Mouse (Mus musculus): ENCODE measurements around the gene Cpsf4.

DNA sequence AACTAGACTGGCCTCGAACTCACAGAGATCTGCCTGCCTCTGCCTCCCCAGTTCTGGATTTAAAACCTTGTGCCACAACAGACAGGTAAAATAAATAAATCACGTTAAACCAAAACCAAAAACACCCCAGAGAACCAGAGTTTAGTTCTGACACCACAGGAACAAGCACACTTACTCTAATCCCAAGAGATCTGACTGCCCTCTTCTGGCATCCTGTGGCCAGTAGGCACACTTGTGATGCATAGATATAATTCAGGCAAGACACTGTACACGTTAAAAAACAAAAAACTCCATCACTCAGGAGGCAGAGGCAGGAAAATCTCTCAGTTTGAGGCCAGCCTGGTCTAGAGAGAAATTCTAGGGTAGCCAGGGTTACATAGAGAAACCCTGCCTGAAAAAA, 35.4 kb downstream of the Cpsf4 start:
- TF ChIP-seq CTCF (IDR thresholded peaks at IDR 0.05): no peak
- TF ChIP-seq POLR2A (IDR thresholded peaks at IDR 0.05; ENCODE audit: insufficient read depth, low read depth, low read length): no peak
